11 mouse cellular contexts compared by ENCODE assay signal in genomic region chr6:120674881-120675280, GRCm38 (mm10). TPM values are rescaled to one million over a fixed set of nuclear protein-coding genes. Genes with fewer than 3 reads are reported as not detected.
DNase-seq lines count a peak whose midpoint lies in the region; ATAC-seq and TF ChIP-seq lines count a peak whose summit lies in the region.
"Had no signal": no experiment of that assay in that cellular context is flagged by ENCODE, and none has a peak within 500 bp of the region (broad histone marks: within the 10 kb centered on the region; RNA-seq: fewer than 3 reads in every experiment).

No protein-coding gene starts in this region.

- no peak overlapping the region for H3K4me3 ChIP-seq in gastrocnemius, adult 2 months
- H3K4me3 ChIP-seq in midbrain, postnatal 0 days (ENCODE audit: low read depth, low read length), result no peak overlapping the region
- no peak overlapping the region for H3K4me3 ChIP-seq in midbrain, embryonic 11.5 days (ENCODE audit: low read depth, low read length)
- H3K4me3 ChIP-seq in heart, embryonic 12.5 days, result no peak overlapping the region
- H3K4me3 ChIP-seq: erythroblast, embryonic 14.5 days; heart, embryonic 10.5 days; stomach, embryonic 15.5 days had no signal

- H3K27ac ChIP-seq in gastrocnemius, adult 2 months, result no peak overlapping the region
- no peak overlapping the region for H3K27ac ChIP-seq in midbrain, postnatal 0 days (ENCODE audit: low read depth, low read length)
- H3K27ac ChIP-seq in midbrain, embryonic 11.5 days (ENCODE audit: low read depth, low read length), result no peak overlapping the region
- H3K27ac ChIP-seq in heart, embryonic 12.5 days (ENCODE audit: poor library complexity, severe bottlenecking), result no peak overlapping the region
- H3K27ac ChIP-seq: heart, embryonic 10.5 days; stomach, embryonic 15.5 days had no signal

- H3K9me3 ChIP-seq in midbrain, postnatal 0 days (ENCODE audit: low read length), result no peaks in the 10 kb centered on the region
- H3K9me3 ChIP-seq in midbrain, embryonic 11.5 days (ENCODE audit: control insufficient read depth, low read length), result no peaks in the 10 kb centered on the region
- no peaks in the 10 kb centered on the region for H3K9me3 ChIP-seq in heart, embryonic 12.5 days (replicated peaks)
- H3K9me3 ChIP-seq: heart, embryonic 10.5 days; stomach, embryonic 15.5 days had no signal

- no peak overlapping the region for H3K9ac ChIP-seq in midbrain, postnatal 0 days (replicated peaks; ENCODE audit: low read length, poor library complexity, severe bottlenecking)
- H3K9ac ChIP-seq in midbrain, embryonic 11.5 days (ENCODE audit: low read length), result no peak overlapping the region
- H3K9ac ChIP-seq in heart, embryonic 12.5 days, result no peak overlapping the region
- H3K9ac ChIP-seq: stomach, embryonic 15.5 days had no signal

- H3K27me3 ChIP-seq in midbrain, postnatal 0 days (ENCODE audit: insufficient read depth, low read length), result no peaks in the 10 kb centered on the region
- H3K27me3 ChIP-seq in midbrain, embryonic 11.5 days (ENCODE audit: control insufficient read depth, insufficient read depth, low read length), result no peaks in the 10 kb centered on the region
- no peaks in the 10 kb centered on the region for H3K27me3 ChIP-seq in heart, embryonic 12.5 days (replicated peaks)
- H3K27me3 ChIP-seq: stomach, embryonic 15.5 days had no signal

- DNase-seq in gastrocnemius, adult 2 months, result no peak
- no peak for DNase-seq in gastrocnemius, adult 8-10 months (ENCODE audit: low spot score in 2 of 2)
- DNase-seq in midbrain, postnatal 0 days (ENCODE audit: low spot score), result no peak
- DNase-seq in midbrain, embryonic 11.5 days (ENCODE audit: low spot score, missing footprints), result no peak
- peak; percentile 17 for DNase-seq in kidney, postnatal 14 days
- peak; percentile 55 for DNase-seq in thymus, postnatal 0 days (ENCODE audit: low spot score)
- no peak for DNase-seq in layer of hippocampus, postnatal 36 days

- H3K4me2 ChIP-seq in midbrain, postnatal 0 days (ENCODE audit: low read depth, low read length, poor library complexity, severe bottlenecking), result no peak overlapping the region
- no peak overlapping the region for H3K4me2 ChIP-seq in midbrain, embryonic 11.5 days
- H3K4me2 ChIP-seq in heart, embryonic 12.5 days, result no peak overlapping the region
- H3K4me2 ChIP-seq: stomach, embryonic 15.5 days had no signal

- peak; percentile 34; the same call in 1 of the 2 replicates for TF ChIP-seq CTCF in gastrocnemius, adult 2 months (IDR thresholded peaks at IDR 0.05)
- TF ChIP-seq CTCF in midbrain, postnatal 0 days (IDR thresholded peaks at IDR 0.05), result peak; percentile 62

- ATAC-seq in midbrain, postnatal 0 days (ENCODE audit: low FRiP score), result no peak
- ATAC-seq in midbrain, embryonic 11.5 days (ENCODE audit: low FRiP score), result no peak
- ATAC-seq in heart, embryonic 12.5 days (ENCODE audit: insufficient number of reproducible peaks, low FRiP score), result no peak

- H3K36me3 ChIP-seq in midbrain, postnatal 0 days (ENCODE audit: insufficient read depth, low read length), result no peaks in the 10 kb centered on the region
- H3K36me3 ChIP-seq in midbrain, embryonic 11.5 days (ENCODE audit: control insufficient read depth, insufficient read depth, low read length), result no peaks in the 10 kb centered on the region
- no peaks in the 10 kb centered on the region for H3K36me3 ChIP-seq in heart, embryonic 12.5 days
- H3K36me3 ChIP-seq: heart, embryonic 10.5 days; stomach, embryonic 15.5 days had no signal

- intact Hi-C loops in gastrocnemius, adult 2 months (cut with DNase I), result loop anchor here (5.0 kb wide), 1 partner anchor 37 kb away; no protein-coding TSS in a partner anchor

- H3K4me1 ChIP-seq in midbrain, postnatal 0 days (ENCODE audit: insufficient read depth, low read length), result no peaks in the 10 kb centered on the region
- H3K4me1 ChIP-seq in midbrain, embryonic 11.5 days (ENCODE audit: control insufficient read depth, insufficient read depth, low read length), result 0 out of 2 replicates have a peak, but pooled peaks cover under 1% of the 10 kb centered on the region
- no peaks in the 10 kb centered on the region for H3K4me1 ChIP-seq in heart, embryonic 12.5 days (replicated peaks)
- H3K4me1 ChIP-seq: heart, embryonic 10.5 days; stomach, embryonic 15.5 days had no signal

- WGBS in midbrain, postnatal 0 days, result 91% methylated on average over 4 of the region's 4 CpGs
- WGBS in midbrain, embryonic 11.5 days, result 87% methylated on average over 4 of the region's 4 CpGs
- whole genome bisulfite sequencing in heart, embryonic 12.5 days, result 77% methylated on average over 4 of the region's 4 CpGs

RNA-seq across cellular contexts. Expression of gene Cecr2, which starts 8.7 kb away (rescaled TPM):
- 10 to 100 TPM in 1 of 2 experiments, 1 to 10 TPM in 1; 9.1 to 17.0 TPM for total RNA-seq in gastrocnemius, adult 2 months (2021)
- 10 to 100 TPM in 3 of 4 experiments, 1 to 10 TPM in 1; 6.0 to 15.5 (median 13.8) TPM for total RNA-seq in gastrocnemius, adult 8-10 months (2022)
- 6.0 and 11.1 TPM in 2 replicates for total RNA-seq in midbrain, postnatal 0 days (2014; rRNA removed)
- polyA plus RNA-seq in midbrain, postnatal 0 days (2015; fragmentation: Nextera tagmentation; extraction: Ambion mirVana), result 0.43 and 1.1 TPM in 2 replicates
- 20.6 and 20.9 TPM in 2 replicates for polyA plus RNA-seq in midbrain, embryonic 11.5 days (2014; fragmentation: Nextera tagmentation; extraction: Ambion mirVana)
- polyA plus RNA-seq in thymus, postnatal 0 days (2015; fragmentation: Nextera tagmentation; extraction: Ambion mirVana), result 0.68 and 0.75 TPM in 2 replicates
- total RNA-seq in layer of hippocampus, postnatal 36 days (2021), result 10 to 100 TPM; 14.2 to 14.8 TPM
- polyA plus RNA-seq in heart, embryonic 12.5 days (2016; fragmentation: Nextera tagmentation; extraction: Ambion mirVana), result 1.4 and 1.9 TPM in 2 replicates

Comparison
In these comparisons a context has a peak if more than half of its experiments do, and no peak if none do; other contexts are left out.
1. DNase-seq: peak in kidney, postnatal 14 days (single experiment) and thymus, postnatal 0 days (single experiment); none in gastrocnemius, adult 2 months (single experiment), gastrocnemius, adult 8-10 months (0 of 2), midbrain, postnatal 0 days (single experiment), midbrain, embryonic 11.5 days (single experiment) and layer of hippocampus, postnatal 36 days (0 of 2).